Mouse (Mus musculus) G1E (cell line): Measurements from ENCODE around the gene Zcchc4.

ENCODE experiments used
- CTCF ChIP-seq: IDR thresholded peaks from 2 replicates; pipeline ENCODE4 v1.5.1; 2012; ENCODE audit warnings: low read depth, low read length, inconsistent platforms, mixed read lengths
- GATA1 ChIP-seq: IDR thresholded peaks from 2 replicates; pipeline ENCODE4 v1.6.1; 2012; ENCODE audit warnings: borderline replicate concordance, low read length, inconsistent platforms, mixed read lengths
- GATA2 ChIP-seq: IDR thresholded peaks from 2 replicates; pipeline ENCODE4 v1.6.1; 2012; ENCODE audit warnings: low read depth, low read length, inconsistent platforms, borderline replicate concordance
- TAL1 ChIP-seq: conservative IDR thresholded peaks from 2 replicates; pipeline ENCODE4 v1.6.1; 2012; ENCODE audit warnings: low read depth, low read length, inconsistent platforms, mixed read lengths

DNA sequence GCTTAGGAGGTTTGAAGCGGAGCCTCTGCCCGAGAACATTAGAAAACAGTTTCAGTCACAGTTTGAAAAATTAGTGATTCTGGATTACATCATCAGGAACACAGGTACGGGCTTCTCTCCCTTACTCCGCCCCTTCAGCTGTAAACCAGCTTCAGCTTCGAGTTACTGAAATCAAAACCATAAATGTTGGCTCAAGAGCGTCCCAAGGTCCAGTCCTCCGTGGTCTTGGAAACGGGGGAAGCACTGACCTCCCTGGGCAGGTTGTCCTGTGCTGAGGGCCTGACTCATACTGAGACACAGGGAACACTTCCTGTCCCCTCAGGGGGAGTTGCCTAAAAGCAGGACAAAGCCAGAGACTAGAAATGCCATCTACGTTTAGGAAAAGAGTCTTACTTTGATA, 22.1 kb upstream of the Zcchc4 start:
- TF ChIP-seq GATA1, result no peak
- TF ChIP-seq CTCF, result no peak
- no peak for TF ChIP-seq TAL1
- TF ChIP-seq GATA2, result no peak
